Mouse (Mus musculus) adipocyte (in vitro differentiated cells): Measurements from ENCODE around the gene Adgrb3.
"Not testable (repeated sequence)": the region's sequence is repeated elsewhere in the genome, so short reads cannot be mapped to it uniquely, and the experiment has no call there.

ENCODE experiments used
- DNase-seq: peaks from one replicate; pipeline ENCODE4 v3.0.0-alpha.2; 2016; ENCODE audit warnings: low spot score

Adgrb3 gene

DNA sequence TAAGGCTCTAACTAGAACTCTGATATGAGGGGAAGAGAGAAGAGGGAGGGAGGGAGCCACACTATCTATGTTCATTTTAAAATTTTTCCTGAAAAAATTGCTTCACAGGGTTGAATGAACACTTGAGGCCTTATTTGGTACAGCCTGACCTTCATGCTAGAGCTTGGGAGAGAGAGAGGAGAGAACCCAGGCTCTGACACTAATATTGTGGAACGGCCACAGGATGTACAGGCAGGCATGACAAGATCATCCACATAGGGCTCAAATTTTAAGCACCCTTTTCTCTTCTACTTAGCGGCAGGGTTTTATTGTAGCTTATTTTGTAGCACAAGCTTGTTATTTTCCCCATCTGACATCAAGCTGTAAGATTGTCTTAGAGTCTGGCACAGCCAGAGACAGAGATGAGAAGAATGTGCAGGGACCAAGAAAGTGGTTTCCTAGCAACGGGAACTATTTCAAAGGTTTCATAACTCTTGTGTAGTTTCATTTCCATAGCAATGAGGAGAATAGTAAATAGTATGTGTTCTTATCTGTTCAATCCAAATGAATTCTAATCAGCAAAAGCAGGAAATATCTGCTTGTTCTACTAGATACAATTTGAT is 721.9 kb downstream of the Adgrb3 start:
- no peak for DNase-seq

DNA sequence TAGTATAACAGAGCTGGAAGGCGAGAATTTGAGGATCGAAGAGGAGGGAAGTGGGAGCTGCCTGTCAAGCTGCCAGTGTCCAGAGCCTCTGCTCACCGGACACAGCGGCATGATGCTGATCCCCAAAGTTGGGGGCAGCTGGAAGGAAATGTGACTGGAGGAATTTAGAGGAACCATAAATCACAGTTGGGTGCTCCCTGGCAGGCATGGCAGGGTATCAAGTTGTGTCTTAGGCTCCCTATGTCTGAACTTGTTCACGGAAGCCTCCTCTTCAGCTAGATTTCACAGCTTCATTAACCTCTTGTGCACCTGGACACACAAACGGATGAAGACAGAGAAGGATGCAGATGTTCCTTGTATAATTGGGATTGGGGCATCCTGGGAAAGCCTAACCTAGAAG is 722.8 kb downstream of the Adgrb3 start:
- no peak for DNase-seq

DNA sequence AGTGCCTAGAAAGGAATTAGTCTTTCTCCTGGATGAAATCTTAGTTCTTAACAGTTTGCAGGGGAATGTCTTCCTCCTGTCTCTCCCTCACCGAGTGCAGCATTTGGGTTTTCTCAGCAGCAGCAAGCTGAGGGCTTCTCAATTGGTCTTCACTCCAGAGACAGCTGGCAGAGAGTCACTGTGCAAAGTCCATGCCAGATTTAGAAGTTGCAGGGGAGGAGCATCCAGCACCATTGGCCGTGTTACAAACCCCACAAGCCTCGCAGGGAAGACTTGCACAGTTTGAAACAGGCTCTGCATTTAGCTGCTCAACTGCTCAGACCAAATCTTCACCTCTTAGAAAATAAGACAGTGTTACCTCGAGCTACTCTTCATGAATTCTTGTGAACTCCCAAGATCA is 724.1 kb downstream of the Adgrb3 start:
- peak; percentile 3 for DNase-seq

DNA sequence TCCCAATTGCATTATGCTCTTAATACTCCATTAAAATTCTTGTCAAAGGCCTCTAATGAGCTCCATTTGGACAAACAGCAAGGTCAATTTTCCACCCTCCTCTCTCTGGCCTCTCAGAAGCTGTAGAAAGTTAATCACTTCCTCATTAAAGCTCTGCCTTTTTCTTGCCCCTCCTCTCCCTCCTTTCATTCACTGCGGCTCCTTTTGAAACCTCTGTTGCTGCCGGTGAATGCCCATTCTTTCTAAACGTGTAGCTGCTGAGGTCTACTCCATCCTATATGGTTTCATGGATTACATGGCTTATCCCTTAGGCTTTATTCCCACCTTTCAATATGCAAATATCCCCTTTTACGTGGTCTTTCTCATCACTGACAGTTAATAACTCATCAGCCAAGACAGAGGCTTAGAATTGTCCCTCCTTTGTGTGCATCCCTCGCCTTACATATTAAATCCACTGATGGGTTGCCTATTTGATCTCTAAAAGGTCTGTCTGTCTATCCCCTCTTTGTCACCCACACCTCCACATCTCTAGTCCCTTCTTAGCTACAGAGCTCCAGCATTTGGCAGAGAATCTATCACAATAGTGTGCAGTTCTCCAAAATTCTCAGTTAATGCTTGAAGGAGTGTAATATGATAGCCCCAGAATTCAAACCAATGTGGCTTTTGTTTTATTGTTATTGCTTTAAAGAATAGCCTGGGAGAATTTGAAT is 741.3 kb downstream of the Adgrb3 start:
- DNase-seq, result no peak

DNA sequence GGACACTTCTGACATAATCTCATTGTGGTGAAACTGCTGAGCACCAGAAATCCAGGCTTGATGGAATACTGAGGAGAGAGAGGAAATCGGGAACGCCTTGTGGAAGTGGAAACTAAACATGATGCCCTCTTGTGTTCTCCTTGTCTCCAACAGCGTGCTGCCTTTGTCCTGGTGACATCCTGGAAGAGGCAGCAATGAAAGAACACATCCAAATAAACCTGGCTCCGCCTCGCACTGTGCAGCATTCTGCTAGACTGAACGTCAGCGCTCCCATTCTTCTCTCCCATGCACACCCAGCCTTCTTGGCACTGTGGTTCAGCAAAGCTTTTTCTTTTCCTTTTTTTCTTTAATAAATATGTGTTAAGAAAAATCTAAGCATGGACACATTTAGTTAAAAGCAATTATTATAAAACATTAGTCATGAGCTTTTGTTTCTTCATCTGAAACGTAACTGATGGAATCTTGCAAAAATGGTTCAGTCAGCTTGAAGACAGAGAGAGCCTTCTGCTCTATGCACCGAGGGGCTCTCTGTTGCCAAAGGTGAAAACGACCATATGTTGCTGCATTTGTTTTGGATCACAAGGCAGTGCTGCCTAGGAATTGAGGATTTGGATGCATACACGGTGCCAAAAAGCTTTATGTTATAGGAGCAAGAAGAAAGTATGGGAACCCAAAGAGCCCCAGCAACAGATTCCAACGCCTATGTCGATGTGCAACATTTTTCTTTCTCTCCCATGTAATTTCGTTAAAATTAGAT is 743.7 kb downstream of the Adgrb3 start:
- DNase-seq, result no peak

DNA sequence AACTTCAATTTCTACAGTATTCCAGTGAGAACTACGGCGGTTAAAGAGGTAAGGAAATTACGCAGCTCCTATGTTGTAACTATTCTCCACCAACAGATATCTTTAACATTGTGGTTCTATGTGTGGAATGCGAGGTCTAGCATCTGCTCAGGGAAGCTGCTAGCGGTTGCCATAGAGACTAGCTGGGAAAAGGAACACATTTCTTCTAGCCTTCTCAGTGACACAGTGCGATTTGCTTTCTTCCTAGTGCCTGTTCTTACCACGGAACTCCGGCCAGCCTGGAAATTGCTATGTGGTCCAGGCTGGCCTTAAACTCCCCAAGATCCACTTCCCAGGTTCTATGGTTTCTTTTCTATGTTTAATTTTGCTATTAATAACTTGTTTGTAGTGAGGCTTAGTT is 747.1 kb downstream of the Adgrb3 start:
- no peak for DNase-seq

DNA sequence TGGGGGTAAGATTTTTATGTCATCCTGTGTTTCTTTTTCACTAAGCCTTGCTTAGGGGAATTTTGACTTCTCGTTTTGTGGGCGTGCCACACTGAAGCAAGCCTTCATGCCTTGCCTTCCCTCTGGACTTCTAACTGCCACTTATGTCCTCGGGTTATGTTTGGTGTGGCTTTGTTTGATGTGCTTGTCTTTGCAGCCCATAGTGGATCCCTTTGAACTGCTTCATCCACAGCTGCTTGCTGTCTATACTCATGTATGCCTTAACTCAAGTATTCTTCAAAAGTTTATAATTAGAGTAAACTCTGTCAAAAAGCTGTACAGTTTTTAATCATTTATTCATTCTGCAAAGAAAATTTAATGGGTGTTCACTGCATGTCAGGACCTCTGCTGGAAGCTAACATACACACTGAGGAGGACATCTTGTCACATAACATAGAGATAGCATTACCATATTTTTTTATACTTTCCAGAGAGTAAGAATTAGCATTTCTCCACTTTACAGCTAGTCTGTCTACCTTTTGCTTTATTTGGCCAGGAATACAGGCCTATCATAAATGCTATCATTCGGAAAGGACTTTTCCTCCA is 748.1 kb downstream of the Adgrb3 start:
- DNase-seq, result no peak

DNA sequence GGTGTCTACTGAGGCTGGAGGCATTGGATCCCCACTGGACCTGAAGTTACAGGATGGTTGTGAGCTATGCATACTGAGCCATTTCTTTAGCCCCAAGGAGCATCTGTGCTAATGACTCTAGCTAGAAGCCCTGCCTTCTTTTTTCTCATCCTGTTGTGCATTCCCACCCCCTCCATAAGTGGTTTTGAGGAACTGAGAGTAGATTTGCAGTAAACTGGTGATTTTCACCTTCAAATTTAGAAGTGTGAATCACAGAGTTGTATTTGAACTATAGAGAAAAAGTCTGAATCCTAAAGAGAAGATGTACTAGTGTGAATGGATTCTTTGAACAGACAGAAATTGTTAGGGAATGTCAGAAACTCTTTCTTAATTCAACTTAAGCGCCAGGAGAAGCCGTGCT is 750.1 kb downstream of the Adgrb3 start:
- DNase-seq, result no peak

DNA sequence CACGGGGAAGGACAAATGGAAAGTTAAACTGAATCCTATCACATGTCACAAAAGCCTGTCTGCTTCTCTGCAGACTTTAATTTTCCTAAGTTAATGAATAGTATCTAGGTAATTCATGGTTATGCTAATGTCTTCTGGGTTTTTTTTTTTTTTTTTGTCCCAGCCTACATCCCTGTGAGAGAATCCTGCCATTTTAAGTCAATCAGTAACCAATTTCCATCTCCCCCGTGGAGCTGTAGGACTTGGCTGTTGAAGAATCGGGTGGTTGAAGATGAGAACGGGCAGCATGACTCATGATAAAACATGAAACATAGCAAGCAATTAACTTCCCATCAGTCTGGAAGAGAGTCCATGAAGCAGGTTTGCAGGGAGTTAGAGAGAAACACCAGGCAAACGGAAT is 753.6 kb downstream of the Adgrb3 start:
- DNase-seq, result no peak

DNA sequence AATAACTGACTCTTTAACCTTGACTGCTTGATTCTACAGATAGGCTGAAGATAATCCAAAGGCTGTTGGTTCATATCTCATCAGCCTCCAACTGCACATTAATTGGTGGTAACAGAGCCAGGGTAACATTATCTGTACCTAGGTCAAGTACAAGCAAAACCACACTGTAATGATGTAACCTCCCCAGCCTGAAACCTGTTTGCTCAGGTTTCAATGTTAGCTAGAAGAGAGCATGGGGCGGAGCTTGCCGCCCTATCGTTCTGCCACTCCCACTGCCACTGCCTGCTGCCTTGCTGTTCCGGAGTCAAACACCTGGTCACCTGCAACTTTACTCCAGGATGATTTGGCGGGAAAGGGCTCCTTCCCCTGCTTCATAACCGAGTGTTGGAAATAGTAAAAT is 765.5 kb downstream of the Adgrb3 start:
- DNase-seq, result no peak

DNA sequence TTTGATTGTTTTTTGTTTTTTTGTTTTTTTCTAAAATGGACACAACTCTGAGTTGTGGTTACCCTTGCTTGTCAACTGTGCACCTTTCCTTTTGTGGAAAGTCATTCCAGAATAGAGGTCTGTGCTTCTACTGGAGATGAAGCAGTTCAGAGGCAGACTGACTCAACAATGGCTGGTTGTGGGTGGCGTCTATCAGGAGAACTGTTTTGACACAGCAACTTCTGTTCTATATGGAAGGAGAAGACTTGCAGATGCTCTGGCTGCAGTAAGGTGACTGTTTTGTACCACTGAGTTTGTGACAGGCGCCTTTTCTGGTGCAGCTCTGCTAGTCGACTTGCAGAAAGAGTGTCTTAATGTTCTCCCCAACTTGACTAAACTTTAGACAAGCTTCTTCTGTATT is 768.6 kb downstream of the Adgrb3 start:
- no peak for DNase-seq

DNA sequence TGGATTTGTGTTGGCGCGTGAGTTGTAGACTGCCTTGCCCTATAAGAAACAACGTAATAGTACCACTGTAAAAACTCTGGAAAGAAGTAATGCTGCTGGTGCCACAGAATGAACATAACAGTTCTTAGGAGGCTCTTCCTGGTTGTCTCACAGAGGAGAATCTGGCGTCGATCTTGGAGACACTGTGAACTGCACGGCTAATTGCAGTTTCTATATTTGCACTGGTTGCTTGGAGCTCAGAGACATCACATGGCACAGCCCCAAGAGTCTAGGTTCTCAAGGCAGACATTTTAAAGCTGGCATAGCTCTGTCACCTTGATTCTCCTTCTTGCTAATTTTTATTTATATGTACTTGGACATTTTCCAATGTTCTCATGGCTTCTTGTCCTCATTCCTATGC is 769.3 kb downstream of the Adgrb3 start:
- DNase-seq, result no peak

DNA sequence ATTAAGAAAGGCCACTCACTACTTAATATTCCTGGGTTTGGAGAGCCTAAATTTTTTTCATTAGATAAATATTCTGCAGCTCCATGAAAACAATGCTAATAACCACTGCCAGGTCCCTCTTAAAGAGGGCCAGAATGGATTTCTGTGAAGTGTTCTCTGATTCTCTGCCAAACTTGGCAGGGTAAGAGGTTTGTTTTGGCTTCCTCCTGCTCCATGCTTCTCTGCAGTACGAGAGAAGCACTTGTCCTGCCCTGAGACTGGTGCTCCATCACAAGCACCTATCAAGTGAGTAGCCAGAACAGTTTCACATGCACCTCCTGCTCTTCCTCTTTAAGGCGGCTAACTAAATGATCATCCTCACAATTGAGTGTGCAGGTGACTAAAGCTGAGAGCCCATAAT is 771.9 kb downstream of the Adgrb3 start:
- no peak for DNase-seq

DNA sequence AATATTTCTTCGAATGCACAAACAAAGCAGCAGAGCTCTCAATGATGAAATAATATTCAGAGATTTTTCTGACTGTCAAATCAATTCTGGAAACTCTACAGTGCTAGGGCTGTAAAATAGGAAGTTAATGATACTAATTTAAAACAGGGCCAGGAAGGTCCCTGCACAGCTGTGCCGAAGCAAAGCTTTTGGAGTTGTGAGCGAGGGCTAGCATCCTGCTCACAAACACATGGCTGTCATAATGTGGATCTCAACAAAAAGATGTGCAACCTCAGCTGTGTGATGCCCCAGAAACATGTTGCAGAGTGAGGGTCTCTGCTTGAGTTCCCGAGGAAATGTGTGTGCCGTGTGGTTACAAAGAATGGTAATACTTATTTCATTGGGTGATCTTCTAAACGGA is 772.3 kb downstream of the Adgrb3 start:
- no peak for DNase-seq

DNA sequence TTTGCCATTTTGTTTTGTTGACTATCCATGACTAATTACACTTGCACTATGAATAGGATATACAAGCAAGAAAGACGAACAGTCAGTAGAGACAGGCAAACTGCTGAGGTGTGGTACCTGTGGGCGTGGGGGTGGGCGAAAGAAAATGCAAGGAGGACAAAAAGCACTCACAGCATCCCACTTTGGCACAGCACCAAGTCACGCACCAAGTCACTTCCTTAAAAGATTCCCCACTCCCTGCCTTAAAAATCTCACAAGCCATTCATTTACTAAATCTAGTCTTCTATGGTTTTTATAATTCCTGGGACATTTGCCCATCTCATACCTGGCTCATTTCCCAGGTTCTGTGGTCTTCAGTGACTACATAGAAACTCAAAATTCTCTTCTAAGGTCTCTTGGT is 787.4 kb downstream of the Adgrb3 start:
- no peak for DNase-seq

DNA sequence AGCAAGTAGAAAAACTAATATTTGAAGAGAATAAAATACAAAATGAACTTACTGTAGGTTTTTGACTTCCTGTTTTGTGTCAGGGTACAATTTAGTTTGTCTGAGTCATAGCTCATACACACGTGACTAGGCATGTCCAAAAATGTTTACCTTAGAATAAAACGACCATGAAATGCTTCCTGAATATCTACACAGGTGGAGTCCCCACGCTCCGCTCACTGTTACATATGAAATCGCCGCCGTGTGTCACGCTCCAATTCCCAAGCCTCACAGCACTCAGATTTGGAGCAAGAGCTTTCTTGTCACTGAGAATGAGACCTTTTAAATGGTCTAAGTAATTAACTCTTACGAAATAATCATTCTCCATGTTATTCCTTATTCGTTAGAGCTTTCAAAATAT is 795.3 kb downstream of the Adgrb3 start:
- DNase-seq, result no peak

DNA sequence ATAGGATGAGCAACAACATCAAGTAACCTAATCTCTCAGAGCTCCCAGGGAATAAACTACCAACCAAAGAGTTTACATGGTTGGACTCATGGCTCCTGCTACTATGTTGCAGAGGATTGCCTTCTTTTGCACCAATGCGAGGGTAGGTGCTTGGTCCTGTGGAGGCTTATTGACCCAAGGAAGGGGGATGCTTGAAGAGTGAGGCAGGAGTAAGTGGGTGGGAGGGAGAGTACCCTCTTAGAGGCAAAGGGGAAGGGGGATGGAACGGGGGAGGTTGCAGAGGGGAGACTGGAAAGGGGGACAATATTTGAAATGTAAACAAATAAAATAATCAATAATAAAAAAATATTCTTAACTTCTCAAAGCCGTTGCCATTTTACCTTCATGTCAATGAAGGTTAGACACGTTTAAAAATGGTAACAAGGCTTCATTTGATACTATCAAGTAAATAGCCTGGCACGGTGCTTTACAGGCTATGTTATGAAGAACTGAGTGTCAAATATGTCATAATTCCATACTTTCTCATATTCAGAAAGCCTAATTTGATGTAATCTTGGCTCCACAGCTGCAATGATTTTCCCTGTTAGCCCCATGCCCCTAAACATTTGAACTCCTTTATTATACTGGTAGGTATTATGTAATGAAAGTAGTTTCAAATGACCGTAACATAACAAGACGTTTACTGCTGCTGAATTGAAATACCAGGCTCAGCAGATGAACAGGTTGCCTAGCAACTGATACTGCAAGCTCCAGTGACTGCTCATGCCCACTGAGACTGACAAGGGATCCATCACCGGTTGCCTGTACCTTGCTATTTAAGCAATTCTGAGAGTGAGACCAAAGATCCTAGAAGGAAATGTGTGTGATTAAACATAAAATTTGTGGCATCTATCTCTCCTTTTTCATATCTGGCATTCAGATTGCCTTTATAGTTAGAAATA is 796.1 kb downstream of the Adgrb3 start:
- DNase-seq, result no peak

DNA sequence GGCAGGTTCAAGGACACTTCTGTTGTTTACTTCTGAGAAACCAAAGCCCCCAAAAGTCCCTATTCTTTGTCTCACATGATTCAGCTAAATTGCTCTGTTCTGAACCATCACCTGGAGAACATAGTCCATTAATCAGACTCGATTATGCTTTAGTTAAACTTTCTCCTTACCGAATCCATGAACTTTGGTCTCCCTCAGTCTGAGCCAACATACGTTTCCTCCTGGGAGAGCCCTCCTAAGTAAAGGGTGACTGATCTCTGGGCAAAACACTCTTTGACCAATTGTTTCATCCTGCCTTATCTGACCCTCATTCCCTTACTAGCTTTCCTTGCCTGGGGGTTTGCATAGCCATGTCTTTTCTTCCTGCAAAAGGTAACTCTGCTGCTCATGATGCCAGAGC is 806.4 kb downstream of the Adgrb3 start:
- DNase-seq, result no peak

DNA sequence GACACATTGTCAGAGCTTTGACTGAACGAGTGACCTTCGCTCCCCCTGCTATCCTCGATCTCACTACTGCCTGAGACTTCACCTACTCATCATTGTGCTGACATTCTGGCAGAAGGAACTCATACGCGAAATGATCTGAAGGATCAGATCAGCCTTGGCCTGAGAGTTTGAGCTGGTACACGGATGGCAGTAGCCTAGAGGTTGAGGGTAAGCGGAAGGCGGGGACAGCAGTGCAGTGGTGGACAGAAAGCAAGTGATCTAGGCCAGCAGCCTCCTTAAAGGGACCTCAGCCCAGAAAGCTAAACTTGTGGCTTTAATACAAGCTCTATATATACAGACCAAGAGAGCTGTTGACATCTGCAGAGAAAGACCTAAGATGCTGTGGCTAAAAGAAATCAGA is 811.7 kb downstream of the Adgrb3 start:
- DNase-seq, result not testable (repeated sequence)
